Mouse (Mus musculus): ENCODE measurements around the gene Pdx1.
A peak's percentile ranks its signal among the peaks of the same experiment; 100 is the strongest.

The Pdx1 gene

GRCm38 (mm10) chr5:147309786-147310185, 40.0 kb downstream of the Pdx1 start:
- DNase-seq (ENCODE audit: low read depth) = no peak

GRCm38 (mm10) chr5:147312830-147313685, 43.3 kb downstream of the Pdx1 start:
- DNase-seq (ENCODE audit: low read depth) = no peak

- no peak for DNase-seq (ENCODE audit: low read depth)
Observed at GRCm38 (mm10) chr5:147314646-147315431, 45.1 kb downstream of the Pdx1 start.

GRCm38 (mm10) chr5:147315432-147316075, 45.8 kb downstream of the Pdx1 start:
- no peak for DNase-seq (ENCODE audit: low read depth)

- no peak for DNase-seq (ENCODE audit: low read depth)
Observed at GRCm38 (mm10) chr5:147317321-147317720, 47.6 kb downstream of the Pdx1 start.

GRCm38 (mm10) chr5:147317991-147318390, 48.2 kb downstream of the Pdx1 start:
- DNase-seq (ENCODE audit: low read depth) = no peak

GRCm38 (mm10) chr5:147319653-147320052, 49.9 kb downstream of the Pdx1 start:
- peak; percentile 87 for DNase-seq (ENCODE audit: low read depth)

GRCm38 (mm10) chr5:147322183-147322582, 52.4 kb downstream of the Pdx1 start, which contains the start of gene Urad:
Gene Urad, minus strand, starts transcription at chr5:147322440.
- DNase-seq (ENCODE audit: low read depth) = no peak

GRCm38 (mm10) chr5:147323237-147323917, 53.6 kb downstream of the Pdx1 start:
- peak; percentile 85 for DNase-seq (ENCODE audit: low read depth)

Measured in 416B (cell line).